Mouse (Mus musculus) cerebellum, adult 11-12 months (tissue): ENCODE measurements around the gene Gm10135.
"Not testable (repeated sequence)": the region's sequence is repeated elsewhere in the genome, so short reads cannot be mapped to it uniquely, and the experiment has no call there.

Source experiments
- DNase-seq: peaks from one replicate; pipeline ENCODE4 v3.0.0; 2022

The Gm10135 gene

GRCm38 (mm10) chr5:72974602-72975001 is at the start of gene Gm10135:
TSS of gene Gm10135 (minus strand) at chr5:72974702.
- DNase-seq, result no peak

GRCm38 (mm10) chr5:73023801-73024200 is 49.3 kb upstream of the Gm10135 start:
- DNase-seq, result no peak

- DNase-seq, result no peak
Observed at GRCm38 (mm10) chr5:73014745-73015144, 40.2 kb upstream of the Gm10135 start.

GRCm38 (mm10) chr5:73013611-73014287 is 39.2 kb upstream of the Gm10135 start:
- DNase-seq, result not testable (repeated sequence)

GRCm38 (mm10) chr5:73012884-73013610 is 38.5 kb upstream of the Gm10135 start:
- not testable (repeated sequence) for DNase-seq

- not testable (repeated sequence) for DNase-seq
Observed at GRCm38 (mm10) chr5:73011806-73012205, 37.3 kb upstream of the Gm10135 start.

GRCm38 (mm10) chr5:73008230-73008629 is 33.7 kb upstream of the Gm10135 start:
- not testable (repeated sequence) for DNase-seq

GRCm38 (mm10) chr5:73007582-73007959 is 33.1 kb upstream of the Gm10135 start:
- no peak for DNase-seq

GRCm38 (mm10) chr5:73006784-73007581 is 32.5 kb upstream of the Gm10135 start, which contains the start of gene Slc10a4:
TSS of gene Slc10a4 (plus strand) at chr5:73006883.
- no peak for DNase-seq

- DNase-seq, result no peak
Observed at GRCm38 (mm10) chr5:73004046-73004445, 29.5 kb upstream of the Gm10135 start.

GRCm38 (mm10) chr5:72998546-72998945 is 24.0 kb upstream of the Gm10135 start:
- DNase-seq, result not testable (repeated sequence)

GRCm38 (mm10) chr5:72995379-72995778 is 20.9 kb upstream of the Gm10135 start:
- no peak for DNase-seq

GRCm38 (mm10) chr5:72994928-72995327 is 20.4 kb upstream of the Gm10135 start:
- DNase-seq, result no peak

- no peak for DNase-seq
Observed at GRCm38 (mm10) chr5:72994424-72994823, 19.9 kb upstream of the Gm10135 start.

- no peak for DNase-seq
Observed at GRCm38 (mm10) chr5:72992474-72992873, 18.0 kb upstream of the Gm10135 start.

GRCm38 (mm10) chr5:72989756-72990155 is 15.3 kb upstream of the Gm10135 start:
- no peak for DNase-seq

GRCm38 (mm10) chr5:72987786-72988185 is 13.3 kb upstream of the Gm10135 start:
- no peak for DNase-seq

- no peak for DNase-seq
Observed at GRCm38 (mm10) chr5:72984091-72984490, 9.6 kb upstream of the Gm10135 start.

- DNase-seq, result no peak
Observed at GRCm38 (mm10) chr5:72976539-72976938, 2.0 kb upstream of the Gm10135 start.

- DNase-seq, result no peak
Observed at GRCm38 (mm10) chr5:72975996-72976395, 1.5 kb upstream of the Gm10135 start.

GRCm38 (mm10) chr5:72972934-72973333 is 1.6 kb downstream of the Gm10135 start:
- no peak for DNase-seq

GRCm38 (mm10) chr5:72972435-72972834 is 2.1 kb downstream of the Gm10135 start:
- DNase-seq, result no peak

- DNase-seq, result no peak
Observed at GRCm38 (mm10) chr5:72965706-72966105, 8.8 kb downstream of the Gm10135 start.
